Mouse (Mus musculus) induced T-regulatory cell, adult 2 months (primary cell): ENCODE data around the gene Jdp2.

Source experiments
- DNase-seq: peaks from one replicate; pipeline ENCODE4 v3.0.0-alpha.2; 2012; ENCODE audit warnings: low read depth

Gene Jdp2

DNA sequence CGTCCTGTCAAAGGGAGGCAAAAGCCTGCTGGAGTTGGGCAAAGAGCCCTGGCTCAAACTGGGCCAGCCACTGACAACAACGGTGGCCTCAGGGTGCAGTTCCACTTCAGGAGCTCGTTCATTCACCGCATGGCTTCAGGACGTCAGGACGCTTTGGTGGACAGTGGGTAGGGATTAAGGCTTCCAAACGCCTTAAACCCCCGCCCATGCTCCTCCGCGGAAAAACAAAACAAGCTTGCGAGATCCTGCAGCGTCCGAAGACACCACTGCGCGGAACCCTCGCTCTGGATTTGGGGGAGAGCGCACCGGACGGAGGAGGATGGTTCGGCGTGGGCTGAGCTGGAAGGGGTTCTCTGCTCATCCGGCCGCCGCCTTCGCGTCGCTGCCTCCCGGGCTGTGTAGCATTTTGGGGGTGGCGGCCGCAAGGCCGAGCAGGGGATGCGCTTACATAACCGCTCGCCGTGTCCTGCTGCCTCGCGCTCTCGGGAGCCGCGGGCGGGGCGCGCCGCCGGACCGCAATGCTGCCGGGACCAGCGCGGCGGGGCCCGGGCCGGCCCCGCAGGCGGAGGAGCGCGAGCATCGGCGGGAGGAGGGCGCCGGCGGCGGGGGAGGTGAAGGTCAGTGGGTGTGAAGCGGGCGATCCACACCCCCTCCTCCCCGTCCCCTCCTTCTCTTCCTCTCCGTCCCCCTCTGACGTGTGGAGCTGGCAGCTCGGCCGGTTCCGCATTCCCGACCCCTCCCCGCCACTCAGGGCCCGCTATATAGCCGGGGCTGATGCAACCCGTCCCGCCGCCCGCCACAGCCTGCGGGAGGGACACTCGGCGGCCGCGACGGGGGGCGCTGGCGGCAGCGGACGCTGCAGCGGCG lies at the start of gene Jdp2:
Gene Jdp2, plus strand, starts transcription at position 417 of the 867 bp plus-strand sequence.
- peak; percentile 73 for DNase-seq

GRCm38 (mm10) chr12:85549661-85550060 lies 49.2 kb upstream of the Jdp2 start:
- DNase-seq, result no peak

GRCm38 (mm10) chr12:85550435-85550834 lies 48.4 kb upstream of the Jdp2 start:
- no peak for DNase-seq

DNA sequence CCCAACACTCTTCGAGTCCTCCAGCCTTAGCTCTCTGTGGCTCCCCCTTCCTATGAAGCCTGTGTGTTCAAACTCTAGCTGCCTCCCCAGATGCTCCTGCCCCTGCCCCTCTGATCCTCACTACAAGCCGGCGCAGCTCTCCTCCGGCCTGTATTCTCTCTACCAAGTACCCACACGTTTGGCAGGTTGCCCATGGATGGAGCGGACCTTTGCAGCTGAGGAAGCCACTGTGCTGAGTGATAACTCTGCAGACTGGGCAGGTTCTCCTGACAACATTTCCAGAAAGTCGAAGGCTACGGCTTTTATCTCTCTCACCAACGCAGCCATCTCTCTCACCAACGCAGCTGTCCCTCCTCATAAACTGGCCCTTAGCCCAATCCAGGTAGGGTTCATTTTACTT lies 39.5 kb upstream of the Jdp2 start:
- no peak for DNase-seq

DNA sequence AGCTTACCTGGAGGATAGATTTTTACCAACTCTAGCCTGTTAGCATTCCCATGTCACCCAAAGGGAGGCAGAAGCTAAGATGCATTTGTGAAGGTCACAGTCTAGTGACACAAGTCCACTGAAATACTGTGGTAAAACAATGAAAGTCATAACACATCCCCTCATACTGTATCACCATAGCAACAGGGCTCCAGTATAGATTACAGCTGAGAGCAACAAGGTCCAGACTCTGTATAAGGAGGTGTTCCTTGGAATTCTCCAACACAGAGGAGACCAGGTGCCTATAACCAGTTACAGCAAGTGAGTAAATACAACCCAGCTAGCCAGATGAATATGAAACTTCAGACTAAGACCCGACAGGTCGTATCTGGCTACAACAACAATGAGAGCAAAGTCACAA lies 33.4 kb upstream of the Jdp2 start:
- no peak for DNase-seq

DNA sequence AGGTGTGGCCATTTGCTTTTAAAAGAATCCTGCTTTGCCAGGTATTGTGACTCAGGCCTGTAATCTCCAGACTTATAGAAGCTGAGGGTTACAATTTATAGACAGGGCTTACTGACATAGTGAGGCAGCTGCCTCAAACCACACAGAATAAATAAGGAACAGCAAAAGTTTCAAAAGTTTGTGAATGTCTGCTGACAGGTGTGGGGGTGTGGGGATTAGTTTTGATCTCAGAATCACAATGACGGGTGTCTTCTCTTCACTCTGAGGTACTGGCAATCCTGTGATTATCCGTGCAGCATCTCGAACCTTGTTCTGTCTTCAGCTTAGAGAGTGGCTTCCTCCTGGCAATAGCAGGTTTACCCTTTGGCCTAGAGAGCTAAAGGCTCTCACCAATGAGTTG lies 30.5 kb upstream of the Jdp2 start:
- no peak for DNase-seq

- peak; percentile 25 for DNase-seq
These were observed 29.3 kb upstream of the Jdp2 start for GRCm38 (mm10) chr12:85569393-85570157.

DNA sequence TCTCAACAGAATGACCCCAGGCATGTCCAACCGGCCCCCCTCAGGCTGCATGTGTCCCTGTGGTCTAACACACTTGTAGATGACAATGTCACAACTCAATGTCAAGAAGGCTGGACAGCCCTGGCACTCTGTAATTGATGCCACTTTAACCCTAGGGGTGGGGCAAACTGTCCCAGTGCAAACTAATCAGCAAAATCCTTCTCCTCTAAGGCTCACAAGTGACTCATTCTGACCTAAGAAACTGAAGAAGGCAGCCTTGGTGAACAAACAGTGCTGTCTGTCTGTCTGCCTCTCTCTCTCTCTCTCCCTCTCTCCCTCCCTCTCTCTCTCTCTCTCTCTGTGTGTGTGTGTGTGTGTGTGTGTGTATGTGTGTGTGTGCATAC lies 28.7 kb upstream of the Jdp2 start:
- peak; percentile 21 for DNase-seq

DNA sequence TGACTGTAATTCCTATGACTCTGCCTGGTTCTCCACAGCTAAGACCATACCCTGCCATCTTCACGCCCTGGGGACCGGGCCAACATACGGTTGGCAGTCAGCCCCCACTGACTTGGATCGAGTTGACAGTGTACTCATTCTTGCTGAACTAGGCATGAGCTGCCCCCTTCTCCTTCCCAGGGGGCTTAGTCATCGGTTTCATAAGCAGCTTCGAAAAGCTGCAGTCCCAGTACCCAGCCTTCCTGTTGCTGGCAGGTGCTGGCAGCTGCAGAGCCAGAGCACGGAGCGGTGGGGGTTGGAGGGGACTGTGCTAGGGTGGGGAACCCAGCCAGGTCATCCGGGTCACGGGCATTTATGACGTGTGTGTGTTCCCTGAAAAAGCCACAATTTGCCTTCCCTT lies 27.5 kb upstream of the Jdp2 start:
- peak; percentile 30 for DNase-seq

- no peak for DNase-seq
These were observed 26.8 kb upstream of the Jdp2 start for GRCm38 (mm10) chr12:85572047-85572475.

- peak; percentile 32 for DNase-seq
These were observed 23.9 kb upstream of the Jdp2 start for GRCm38 (mm10) chr12:85574806-85575495.

GRCm38 (mm10) chr12:85575496-85575840 lies 23.4 kb upstream of the Jdp2 start:
- DNase-seq, result no peak

DNA sequence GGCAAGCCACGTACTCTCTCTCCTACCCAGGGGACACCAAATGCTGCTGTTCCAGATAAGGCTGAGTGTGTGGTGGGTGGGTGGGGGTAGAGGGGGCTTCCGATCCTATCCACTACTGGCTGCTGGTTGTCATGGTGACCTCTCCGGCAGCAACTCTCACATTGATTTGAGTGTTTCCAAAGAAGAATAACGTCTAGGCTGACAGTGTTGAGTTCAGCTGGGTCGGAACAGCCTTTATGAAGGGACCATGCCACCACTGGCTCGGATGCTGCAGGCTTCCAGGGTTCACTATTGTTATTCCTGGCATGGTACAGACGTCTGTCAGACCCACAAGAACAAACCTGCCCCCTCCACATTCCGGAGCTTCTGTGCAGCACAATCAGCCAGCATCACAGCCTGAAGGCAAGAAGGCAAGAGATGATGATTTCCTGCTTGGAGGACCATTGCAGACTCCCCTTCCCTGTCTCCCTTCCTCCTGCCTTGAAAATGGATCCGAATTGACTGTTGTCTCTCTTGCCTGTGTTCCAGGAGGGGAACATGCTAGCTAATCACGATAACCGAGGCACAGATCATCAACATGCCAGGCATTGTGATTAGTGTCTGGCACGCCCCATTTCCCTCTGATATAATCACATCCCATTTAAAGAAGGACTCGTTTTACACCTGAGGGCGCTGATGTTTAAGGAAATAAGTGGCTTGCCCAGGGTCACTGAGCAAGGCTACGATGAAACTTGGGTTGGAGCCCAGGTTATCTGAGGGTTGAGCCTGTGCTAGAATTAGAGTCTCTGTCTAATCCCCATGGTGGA lies 17.4 kb upstream of the Jdp2 start:
- no peak for DNase-seq

DNA sequence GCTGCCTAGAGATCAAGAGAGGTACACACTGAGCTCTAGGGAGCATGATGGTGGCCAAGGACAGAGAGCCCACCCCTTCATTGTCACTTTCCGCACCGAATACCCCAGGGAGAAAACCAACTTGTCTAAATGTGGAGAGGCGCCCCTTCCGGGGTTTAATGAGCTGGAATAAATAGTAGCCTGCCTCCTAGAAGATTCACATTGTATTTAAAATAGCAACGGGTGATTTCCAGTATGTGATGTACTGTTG lies 16.8 kb upstream of the Jdp2 start:
- DNase-seq, result no peak

- DNase-seq, result no peak
These were observed 13.0 kb upstream of the Jdp2 start for GRCm38 (mm10) chr12:85585761-85586258.

- DNase-seq, result peak; percentile 54
These were observed 8.9 kb upstream of the Jdp2 start for GRCm38 (mm10) chr12:85589870-85590382.

DNA sequence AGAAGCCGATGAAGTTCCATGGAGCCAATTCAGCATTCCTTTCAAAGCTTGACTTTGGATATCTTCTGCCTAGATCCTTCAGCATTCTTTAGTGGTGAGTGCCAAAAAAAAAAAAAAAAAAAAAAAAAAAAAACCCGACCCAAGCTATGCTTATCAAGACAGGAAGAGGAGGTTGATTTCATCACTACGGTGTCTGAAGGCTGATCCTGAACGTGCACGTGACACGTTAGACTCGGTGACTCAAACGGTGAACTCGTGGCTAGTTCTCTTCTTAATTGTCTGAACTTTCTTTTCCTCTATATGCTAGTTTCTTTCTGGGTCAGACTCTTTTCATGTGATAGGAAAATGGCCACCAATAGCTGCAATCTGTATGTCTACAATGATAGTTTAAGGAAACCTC lies 5.9 kb upstream of the Jdp2 start:
- DNase-seq, result peak; percentile 91

DNA sequence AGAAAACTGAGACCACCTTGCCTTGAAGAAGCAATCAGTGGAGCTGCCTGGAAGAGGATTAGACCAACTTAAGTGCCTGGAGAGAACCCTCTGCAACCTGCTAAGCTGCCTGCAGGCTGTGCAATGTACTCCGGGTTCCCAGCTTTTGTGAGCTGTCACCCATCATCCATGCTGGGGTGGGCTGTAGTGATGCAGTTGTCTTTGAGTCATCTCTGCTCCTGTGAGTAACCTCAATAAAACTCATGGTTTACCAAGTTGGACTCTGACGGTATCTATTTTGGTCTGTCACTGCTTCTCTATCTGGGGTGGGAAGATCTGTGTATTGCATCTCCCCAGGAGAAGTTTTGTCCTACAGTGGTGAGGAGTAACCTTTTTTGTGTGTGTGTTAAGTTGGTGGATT lies 4.4 kb upstream of the Jdp2 start:
- peak; percentile 24 for DNase-seq

DNA sequence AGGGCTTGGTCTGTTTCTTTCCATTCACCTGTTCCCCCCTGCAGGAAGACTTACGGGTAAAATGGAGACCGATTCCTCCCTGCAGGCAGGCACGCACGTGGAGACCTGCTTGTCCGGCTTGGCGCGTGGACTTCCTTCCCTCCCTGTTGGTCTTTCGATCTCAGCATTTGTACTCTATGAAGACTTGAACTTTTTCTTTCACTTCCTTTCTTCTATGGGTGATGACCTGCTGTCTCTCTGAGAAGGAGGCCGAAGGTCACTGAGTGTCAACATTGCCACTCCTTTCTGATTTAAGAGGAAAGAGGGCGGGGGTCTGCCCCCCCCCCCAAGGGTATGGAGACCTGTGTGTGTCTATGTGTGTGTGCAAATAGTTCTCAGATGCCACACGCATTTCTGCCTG lies 774 bp upstream of the Jdp2 start:
- peak; percentile 48 for DNase-seq

DNA sequence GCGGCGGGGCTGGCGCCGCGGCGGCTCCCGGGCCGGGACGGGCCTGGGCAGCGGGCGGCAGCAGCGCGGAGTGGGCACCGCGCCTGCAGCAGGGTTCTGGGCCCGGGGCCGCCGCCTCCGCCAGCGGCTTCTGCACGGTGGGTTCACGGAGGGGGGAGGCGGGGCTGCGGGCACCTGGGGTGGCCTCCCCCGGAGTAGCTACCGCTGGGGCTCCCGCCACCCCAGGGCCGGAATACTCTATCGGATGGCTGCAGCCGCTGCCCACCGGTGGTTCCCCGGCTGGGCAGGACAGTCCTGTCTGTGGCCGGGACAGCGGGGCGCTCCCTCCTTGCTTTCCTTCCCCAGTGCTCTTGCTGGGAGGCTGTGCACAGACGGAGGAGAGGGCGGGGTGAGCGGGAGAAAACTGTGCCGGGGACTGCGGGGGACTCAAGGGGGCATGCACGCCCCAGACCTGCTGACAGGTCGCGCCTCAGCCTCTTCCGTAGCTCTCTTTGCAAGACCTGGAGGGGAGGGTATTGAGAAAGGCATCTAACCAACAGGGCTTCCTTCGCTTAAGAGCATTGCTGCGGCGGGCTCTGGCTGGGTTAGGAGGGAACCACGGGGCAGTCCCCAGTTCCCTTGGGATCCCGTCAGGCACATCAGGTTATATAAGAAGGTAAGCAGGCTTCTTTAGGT lies 788 bp downstream of the Jdp2 start:
- DNase-seq, result peak; percentile 62

GRCm38 (mm10) chr12:85600637-85601036 lies 1.8 kb downstream of the Jdp2 start:
- DNase-seq, result peak; percentile 24
